Mouse (Mus musculus) hindbrain, embryonic 12.5 days (tissue): ENCODE data around the gene Slc44a5. TPM values are rescaled to one million over a fixed set of nuclear protein-coding genes. Genes with fewer than 3 reads are reported as not detected.
A peak's percentile ranks its signal among the peaks of the same experiment; 100 is the strongest.
"Not testable (repeated sequence)": the region's sequence is repeated elsewhere in the genome, so short reads cannot be mapped to it uniquely, and the experiment has no call there.

Experiments used
- ATAC-seq: fragments of 200-750 bp; cut with Nextera tagmentation; 2 replicates; pipeline ENCODE4 v1.8.0; 2017; ENCODE audit warnings: moderate TSS enrichment; ENCODE audit not compliant: low FRiP score
- H3K27ac ChIP-seq: fragments of 300-500 bp; sonication (generic); 2 replicates; pipeline ENCODE4 v1.5.1; 2016; ENCODE audit warnings: mild to moderate bottlenecking
- H3K27me3 ChIP-seq: fragments of 300-500 bp; sonication (generic); 2 replicates; pipeline ENCODE4 v1.6.1; 2016; ENCODE audit warnings: mild to moderate bottlenecking
- H3K36me3 ChIP-seq: fragments of 300-500 bp; sonication (generic); 2 replicates; pipeline ENCODE4 v1.6.1; 2016; ENCODE audit warnings: mild to moderate bottlenecking
- H3K4me1 ChIP-seq: fragments of 300-500 bp; sonication (generic); 2 replicates; pipeline ENCODE4 v1.6.1; 2016
- H3K4me2 ChIP-seq: fragments of 300-500 bp; sonication (generic); replicated peaks from 2 replicates; pipeline ENCODE4 v1.6.1; 2016; ENCODE audit warnings: mild to moderate bottlenecking
- H3K4me3 ChIP-seq: fragments of 300-500 bp; sonication (generic); 2 replicates; pipeline ENCODE4 v1.5.1; 2016; ENCODE audit warnings: mild to moderate bottlenecking
- H3K9ac ChIP-seq: fragments of 300-500 bp; sonication (generic); 2 replicates; pipeline ENCODE4 v1.6.1; 2016; ENCODE audit warnings: mild to moderate bottlenecking, moderate library complexity
- H3K9me3 ChIP-seq: fragments of 300-500 bp; sonication (generic); replicated peaks from 2 replicates; pipeline ENCODE4 v1.6.1; 2016; ENCODE audit warnings: mild to moderate bottlenecking
- WGBS: fragments of 180-500 bp; shearing (Covaris S2); methylation state at CpG from one replicate; pipeline ENCODE4 v1.1.7; 2016; 5-methylcytosine and 5-hydroxymethylcytosine counted together
- polyA plus RNA-seq: library from polyadenylated mRNA; unstranded; fragments of >200 nt; fragmentation: Nextera tagmentation; extraction: Ambion mirVana; gene quantifications from 2 replicates; pipeline ENCODE4 v1.2.1, GENCODE M21; 2016

The Slc44a5 gene
- polyA plus RNA-seq, 1 experiment from 2014 or later: 5.7 TPM

- H3K36me3 ChIP-seq: no peaks in the 10 kb centered on the region
- H3K9me3 ChIP-seq: no peaks in the 10 kb centered on the region
- H3K9ac ChIP-seq: no peak overlapping the region
- H3K27me3 ChIP-seq: no peaks in the 10 kb centered on the region
- no peak overlapping the region for H3K4me2 ChIP-seq
- H3K4me3 ChIP-seq: no peak overlapping the region
- no peak overlapping the region for H3K27ac ChIP-seq
- ATAC-seq: no peak
- no peaks in the 10 kb centered on the region for H3K4me1 ChIP-seq
- 86% methylated on average over 4 of the region's 4 CpGs for WGBS
Observed at GRCm38 (mm10) chr3:154141346-154141745, 168.1 kb downstream of the Slc44a5 start.

- H3K9ac ChIP-seq: no peak overlapping the region
- no peaks in the 10 kb centered on the region for H3K4me1 ChIP-seq
- H3K4me3 ChIP-seq: no peak overlapping the region
- H3K27ac ChIP-seq: no peak overlapping the region
- H3K4me2 ChIP-seq: no peak overlapping the region
- H3K27me3 ChIP-seq: no peaks in the 10 kb centered on the region
- H3K9me3 ChIP-seq: no peaks in the 10 kb centered on the region
- H3K36me3 ChIP-seq: no peaks in the 10 kb centered on the region
- ATAC-seq: no peak
- 93% methylated on average over 4 of the region's 4 CpGs for WGBS
Observed at GRCm38 (mm10) chr3:154142618-154143017, 169.4 kb downstream of the Slc44a5 start.

- H3K9me3 ChIP-seq: no peaks in the 10 kb centered on the region
- no peak overlapping the region for H3K4me2 ChIP-seq
- H3K9ac ChIP-seq: no peak overlapping the region
- no peaks in the 10 kb centered on the region for H3K4me1 ChIP-seq
- no peaks in the 10 kb centered on the region for H3K27me3 ChIP-seq
- ATAC-seq: no peak
- H3K36me3 ChIP-seq: no peaks in the 10 kb centered on the region
- WGBS: 62% methylated on average over 4 of the region's 4 CpGs
- H3K27ac ChIP-seq: no peak overlapping the region
- no peak overlapping the region for H3K4me3 ChIP-seq
Observed at GRCm38 (mm10) chr3:154145750-154146149, 172.5 kb downstream of the Slc44a5 start.

- ATAC-seq: no peak
- Histone ChIP-seq H3K27me3 (no peaks in the 10 kb centered on the region), H3K4me1 (no peaks in the 10 kb centered on the region), H3K4me2 (no peak overlapping the region), H3K9me3 (no peaks in the 10 kb centered on the region), H3K4me3 (no peak overlapping the region), H3K36me3 (no peaks in the 10 kb centered on the region), H3K9ac (no peak overlapping the region), H3K27ac (no peak overlapping the region)
- WGBS: 85% methylated on average over 4 of the region's 4 CpGs
Observed at GRCm38 (mm10) chr3:154149778-154150177, 176.5 kb downstream of the Slc44a5 start.

GRCm38 (mm10) chr3:154153541-154153940, 180.3 kb downstream of the Slc44a5 start:
- ATAC-seq, H3K9ac ChIP-seq, H3K4me1 ChIP-seq, H3K36me3 ChIP-seq, H3K4me2 ChIP-seq, H3K27me3 ChIP-seq, H3K27ac ChIP-seq, H3K4me3 ChIP-seq, H3K9me3 ChIP-seq: not testable (repeated sequence)
- 84% methylated on average over 3 of the region's 3 CpGs for WGBS

- Histone ChIP-seq H3K4me2 (no peak overlapping the region), H3K4me3 (no peak overlapping the region), H3K9ac (no peak overlapping the region), H3K36me3 (no peaks in the 10 kb centered on the region), H3K27ac (no peak overlapping the region), H3K27me3 (no peaks in the 10 kb centered on the region), H3K4me1 (0 out of 2 replicates have a peak, but pooled peaks cover 2% of the 10 kb centered on the region), H3K9me3 (no peaks in the 10 kb centered on the region)
- no peak for ATAC-seq
- 97% methylated on average over 4 of the region's 4 CpGs for WGBS
Observed at GRCm38 (mm10) chr3:154165882-154166281, 192.6 kb downstream of the Slc44a5 start.

- peak; percentile 58 for ATAC-seq
- Histone ChIP-seq H3K9me3 (no peaks in the 10 kb centered on the region), H3K9ac (no peak overlapping the region), H3K27me3 (no peaks in the 10 kb centered on the region), H3K27ac (no peak overlapping the region), H3K36me3 (no peaks in the 10 kb centered on the region), H3K4me2 (no peak overlapping the region), H3K4me3 (no peak overlapping the region), H3K4me1 (no peaks in the 10 kb centered on the region; the same call in 1 of the 2 replicates)
- 56% methylated on average over 10 of the region's 10 CpGs for WGBS
Observed at GRCm38 (mm10) chr3:154171881-154172592, 198.8 kb downstream of the Slc44a5 start.

- Histone ChIP-seq H3K9me3 (no peaks in the 10 kb centered on the region), H3K9ac (no peak overlapping the region), H3K27ac (no peak overlapping the region), H3K4me3 (no peak overlapping the region), H3K27me3 (no peaks in the 10 kb centered on the region), H3K36me3 (no peaks in the 10 kb centered on the region), H3K4me1 (peaks cover under 1% of the 10 kb centered on the region; the same call in 1 of the 2 replicates), H3K4me2 (no peak overlapping the region)
- WGBS: 81% methylated on average over 5 of the region's 5 CpGs
- 0 out of 2 replicates have a peak, but pooled peaks have one; percentile 4 for ATAC-seq
Observed at GRCm38 (mm10) chr3:154172593-154172965, 199.3 kb downstream of the Slc44a5 start.

- H3K9ac ChIP-seq: no peak overlapping the region
- no peaks in the 10 kb centered on the region for H3K9me3 ChIP-seq
- H3K27me3 ChIP-seq: no peaks in the 10 kb centered on the region
- ATAC-seq: no peak
- H3K36me3 ChIP-seq: no peaks in the 10 kb centered on the region
- H3K4me3 ChIP-seq: no peak overlapping the region
- peaks cover 6% of the 10 kb centered on the region; the same call in 1 of the 2 replicates for H3K4me1 ChIP-seq
- no peak overlapping the region for H3K4me2 ChIP-seq
- no peak overlapping the region for H3K27ac ChIP-seq
- WGBS: 38% methylated on average over 1 of the region's 1 CpGs
Observed at GRCm38 (mm10) chr3:154173556-154173955, 200.3 kb downstream of the Slc44a5 start.

GRCm38 (mm10) chr3:154174031-154174430, 200.8 kb downstream of the Slc44a5 start:
- Histone ChIP-seq H3K4me1 (peaks cover 6% of the 10 kb centered on the region; the same call in 1 of the 2 replicates), H3K27ac (no peak overlapping the region), H3K9me3 (no peaks in the 10 kb centered on the region), H3K36me3 (no peaks in the 10 kb centered on the region), H3K27me3 (no peaks in the 10 kb centered on the region), H3K9ac (no peak overlapping the region), H3K4me2 (no peak overlapping the region), H3K4me3 (no peak overlapping the region)
- no peak for ATAC-seq
- 57% methylated on average over 9 of the region's 9 CpGs for WGBS

- 93% methylated on average over 7 of the region's 7 CpGs for WGBS
Observed at GRCm38 (mm10) chr3:154174766-154175165, 201.5 kb downstream of the Slc44a5 start.

GRCm38 (mm10) chr3:154177665-154178305, 204.5 kb downstream of the Slc44a5 start:
- 86% methylated on average over 8 of the region's 8 CpGs for WGBS
- no peak overlapping the region for H3K9ac ChIP-seq

More at GRCm38 (mm10) chr3:154174766-154175165, 201.5 kb downstream of the Slc44a5 start:
- Histone ChIP-seq H3K27ac (no peak overlapping the region), H3K4me2 (no peak overlapping the region), H3K9me3 (no peaks in the 10 kb centered on the region), H3K4me1 (peaks cover 6% of the 10 kb centered on the region; the same call in 1 of the 2 replicates), H3K36me3 (no peaks in the 10 kb centered on the region), H3K4me3 (no peak overlapping the region), H3K9ac (no peak overlapping the region), H3K27me3 (no peaks in the 10 kb centered on the region)
- ATAC-seq: no peak

More at GRCm38 (mm10) chr3:154177665-154178305, 204.5 kb downstream of the Slc44a5 start:
- H3K4me2 ChIP-seq: no peak overlapping the region
- H3K27me3 ChIP-seq: no peaks in the 10 kb centered on the region
- no peaks in the 10 kb centered on the region for H3K9me3 ChIP-seq
- H3K4me1 ChIP-seq: peaks cover 6% of the 10 kb centered on the region; the same call in 1 of the 2 replicates
- ATAC-seq: no peak
- H3K36me3 ChIP-seq: no peaks in the 10 kb centered on the region
- H3K27ac ChIP-seq: no peak overlapping the region
- no peak overlapping the region for H3K4me3 ChIP-seq
